Mouse (Mus musculus): ENCODE measurements around the gene Hoxa6. TPM values are rescaled to one million over a fixed set of nuclear protein-coding genes. Genes with fewer than 3 reads are reported as not detected.

The Hoxa6 gene
- polyA plus RNA-seq, 1 experiment from 2014 or later = not detected

- Histone ChIP-seq H3K27ac (no peak overlapping the region), H3K4me2 (replicated peaks) (0 out of 2 replicates have a peak overlapping the region, but pooled peaks have one; percentile 8), H3K36me3 (no peaks in the 10 kb centered on the region), H3K4me3 (no peak overlapping the region), H3K4me1 (no peaks in the 10 kb centered on the region), H3K9me3 (no peaks in the 10 kb centered on the region), H3K27me3 (peaks cover 94% of the 10 kb centered on the region), H3K9ac (no peak overlapping the region)
- no peak for ATAC-seq (ENCODE audit: insufficient number of reproducible peaks, insufficient read depth, low FRiP score, low TSS enrichment)
- WGBS = 1% methylated on average over 30 of the region's 30 CpGs
Measured at GRCm38 (mm10) chr6:52239625-52240388, 31.3 kb upstream of the Hoxa6 start.

- no peak for ATAC-seq (ENCODE audit: insufficient number of reproducible peaks, insufficient read depth, low FRiP score, low TSS enrichment)
- no peak overlapping the region for H3K4me3 ChIP-seq
- WGBS = 2% methylated on average over 7 of the region's 7 CpGs
- H3K36me3 ChIP-seq = no peaks in the 10 kb centered on the region
- no peak overlapping the region for H3K27ac ChIP-seq
- H3K4me1 ChIP-seq = no peaks in the 10 kb centered on the region
- no peak overlapping the region for H3K4me2 ChIP-seq (replicated peaks)
- no peaks in the 10 kb centered on the region for H3K9me3 ChIP-seq
- peaks cover 95% of the 10 kb centered on the region for H3K27me3 ChIP-seq
- H3K9ac ChIP-seq = no peak overlapping the region
Measured at GRCm38 (mm10) chr6:52238976-52239375, 30.5 kb upstream of the Hoxa6 start.

GRCm38 (mm10) chr6:52238155-52238545 is 29.6 kb upstream of the Hoxa6 start:
- H3K9me3 ChIP-seq = no peaks in the 10 kb centered on the region
- H3K4me2 ChIP-seq (replicated peaks) = no peak overlapping the region
- H3K9ac ChIP-seq = no peak overlapping the region
- peaks cover 95% of the 10 kb centered on the region for H3K27me3 ChIP-seq
- ATAC-seq (ENCODE audit: insufficient number of reproducible peaks, insufficient read depth, low FRiP score, low TSS enrichment) = no peak
- H3K4me1 ChIP-seq = no peaks in the 10 kb centered on the region
- H3K36me3 ChIP-seq = no peaks in the 10 kb centered on the region
- whole genome bisulfite sequencing = 1% methylated on average over 7 of the region's 7 CpGs
- H3K4me3 ChIP-seq = no peak overlapping the region
- H3K27ac ChIP-seq = no peak overlapping the region

- 8% methylated on average over 10 of the region's 10 CpGs for WGBS
- no peak overlapping the region for H3K4me3 ChIP-seq
- ATAC-seq (ENCODE audit: insufficient number of reproducible peaks, insufficient read depth, low FRiP score, low TSS enrichment) = no peak
- no peak overlapping the region for H3K4me2 ChIP-seq (replicated peaks)
- H3K4me1 ChIP-seq = no peaks in the 10 kb centered on the region
- no peaks in the 10 kb centered on the region for H3K36me3 ChIP-seq
- H3K27me3 ChIP-seq = peaks cover 95% of the 10 kb centered on the region
- H3K9ac ChIP-seq = no peak overlapping the region
- H3K27ac ChIP-seq = no peak overlapping the region
- no peaks in the 10 kb centered on the region for H3K9me3 ChIP-seq
Measured at GRCm38 (mm10) chr6:52237346-52238154, 29.0 kb upstream of the Hoxa6 start.

- H3K27ac ChIP-seq = no peak overlapping the region
- no peak for ATAC-seq (ENCODE audit: insufficient number of reproducible peaks, insufficient read depth, low FRiP score, low TSS enrichment)
- H3K36me3 ChIP-seq = no peaks in the 10 kb centered on the region
- no peaks in the 10 kb centered on the region for H3K9me3 ChIP-seq
- no peak overlapping the region for H3K4me2 ChIP-seq (replicated peaks)
- WGBS = 7% methylated on average over 3 of the region's 3 CpGs
- no peaks in the 10 kb centered on the region for H3K4me1 ChIP-seq
- peaks cover 95% of the 10 kb centered on the region for H3K27me3 ChIP-seq
- H3K9ac ChIP-seq = no peak overlapping the region
- H3K4me3 ChIP-seq = no peak overlapping the region
Measured at GRCm38 (mm10) chr6:52236806-52237205, 28.3 kb upstream of the Hoxa6 start.

GRCm38 (mm10) chr6:52235866-52236265 is 27.3 kb upstream of the Hoxa6 start:
- WGBS = 11% methylated on average over 6 of the region's 6 CpGs
- no peak overlapping the region for H3K9ac ChIP-seq
- H3K9me3 ChIP-seq = no peaks in the 10 kb centered on the region
- H3K27ac ChIP-seq = no peak overlapping the region
- no peaks in the 10 kb centered on the region for H3K4me1 ChIP-seq
- peaks cover 91% of the 10 kb centered on the region for H3K27me3 ChIP-seq
- H3K36me3 ChIP-seq = no peaks in the 10 kb centered on the region
- H3K4me2 ChIP-seq (replicated peaks) = no peak overlapping the region
- ATAC-seq (ENCODE audit: insufficient number of reproducible peaks, insufficient read depth, low FRiP score, low TSS enrichment) = no peak
- H3K4me3 ChIP-seq = no peak overlapping the region

- Histone ChIP-seq H3K4me1 (no peaks in the 10 kb centered on the region), H3K27me3 (peaks cover 91% of the 10 kb centered on the region), H3K27ac (no peak overlapping the region), H3K36me3 (no peaks in the 10 kb centered on the region), H3K9me3 (no peaks in the 10 kb centered on the region), H3K9ac (no peak overlapping the region), H3K4me2 (replicated peaks) (no peak overlapping the region), H3K4me3 (no peak overlapping the region)
- WGBS = 27% methylated on average over 9 of the region's 9 CpGs
- no peak for ATAC-seq (ENCODE audit: insufficient number of reproducible peaks, insufficient read depth, low FRiP score, low TSS enrichment)
Measured at GRCm38 (mm10) chr6:52235267-52235666, 26.7 kb upstream of the Hoxa6 start.

- Histone ChIP-seq H3K9me3 (no peaks in the 10 kb centered on the region), H3K4me1 (no peaks in the 10 kb centered on the region), H3K27ac (no peak overlapping the region), H3K36me3 (no peaks in the 10 kb centered on the region), H3K27me3 (peaks cover 91% of the 10 kb centered on the region), H3K9ac (no peak overlapping the region), H3K4me2 (replicated peaks) (no peak overlapping the region), H3K4me3 (no peak overlapping the region; the same call in 1 of the 2 replicates)
- no peak for ATAC-seq (ENCODE audit: insufficient number of reproducible peaks, insufficient read depth, low FRiP score, low TSS enrichment)
- 2% methylated on average over 59 of the region's 68 CpGs for WGBS
Measured at GRCm38 (mm10) chr6:52234428-52235140, 26.1 kb upstream of the Hoxa6 start.

- H3K4me2 ChIP-seq (replicated peaks) = no peak overlapping the region
- no peak overlapping the region for H3K9ac ChIP-seq
- H3K27ac ChIP-seq = no peak overlapping the region
- under 1% methylated on average over 70 of the region's 70 CpGs for WGBS
- H3K36me3 ChIP-seq = no peaks in the 10 kb centered on the region
- H3K4me3 ChIP-seq = no peak overlapping the region; the same call in 1 of the 2 replicates
- no peaks in the 10 kb centered on the region for H3K4me1 ChIP-seq
- H3K9me3 ChIP-seq = no peaks in the 10 kb centered on the region
- H3K27me3 ChIP-seq = peaks cover 94% of the 10 kb centered on the region
- no peak for ATAC-seq (ENCODE audit: insufficient number of reproducible peaks, insufficient read depth, low FRiP score, low TSS enrichment)
Measured at GRCm38 (mm10) chr6:52233546-52234427, 25.3 kb upstream of the Hoxa6 start.

- no peak for ATAC-seq (ENCODE audit: insufficient number of reproducible peaks, insufficient read depth, low FRiP score, low TSS enrichment)
- peaks cover 94% of the 10 kb centered on the region for H3K27me3 ChIP-seq
- H3K4me1 ChIP-seq = no peaks in the 10 kb centered on the region
- H3K9me3 ChIP-seq = no peaks in the 10 kb centered on the region
- no peaks in the 10 kb centered on the region for H3K36me3 ChIP-seq
- WGBS = 1% methylated on average over 23 of the region's 23 CpGs
- H3K27ac ChIP-seq = no peak overlapping the region
- no peak overlapping the region for H3K4me2 ChIP-seq (replicated peaks)
- H3K4me3 ChIP-seq = no peak overlapping the region
- H3K9ac ChIP-seq = no peak overlapping the region
Measured at GRCm38 (mm10) chr6:52232984-52233545, 24.5 kb upstream of the Hoxa6 start.

GRCm38 (mm10) chr6:52232568-52232965 is 24.0 kb upstream of the Hoxa6 start:
- H3K36me3 ChIP-seq = no peaks in the 10 kb centered on the region
- no peak overlapping the region for H3K9ac ChIP-seq
- H3K4me3 ChIP-seq = no peak overlapping the region
- under 1% methylated on average over 18 of the region's 18 CpGs for WGBS
- no peak overlapping the region for H3K4me2 ChIP-seq (replicated peaks)
- H3K9me3 ChIP-seq = no peaks in the 10 kb centered on the region
- H3K27ac ChIP-seq = no peak overlapping the region
- peaks cover 93% of the 10 kb centered on the region for H3K27me3 ChIP-seq
- no peak for ATAC-seq (ENCODE audit: insufficient number of reproducible peaks, insufficient read depth, low FRiP score, low TSS enrichment)
- H3K4me1 ChIP-seq = no peaks in the 10 kb centered on the region
